Mouse (Mus musculus) kidney, adult 11 months (tissue): ENCODE results near the gene Ndufs4.

Experiments
- DNase-seq: peaks from one replicate; pipeline ENCODE4 v3.0.0; 2022

Gene Ndufs4

GRCm38 (mm10) chr13:114388211-114388965 is at the start of gene Ndufs4:
Gene Ndufs4 (minus strand): TSS chr13:114388258.
- DNase-seq: no peak

GRCm38 (mm10) chr13:114432491-114432890 is 44.4 kb upstream of the Ndufs4 start:
- DNase-seq: no peak

- no peak for DNase-seq
Observed at GRCm38 (mm10) chr13:114425230-114425629, 37.2 kb upstream of the Ndufs4 start.

- DNase-seq: no peak
Observed at GRCm38 (mm10) chr13:114420235-114420634, 32.2 kb upstream of the Ndufs4 start.

- no peak for DNase-seq
Observed at GRCm38 (mm10) chr13:114419364-114419763, 31.3 kb upstream of the Ndufs4 start.

- no peak for DNase-seq
Observed at GRCm38 (mm10) chr13:114412326-114412725, 24.3 kb upstream of the Ndufs4 start.

- DNase-seq: no peak
Observed at GRCm38 (mm10) chr13:114406866-114407265, 18.8 kb upstream of the Ndufs4 start.

GRCm38 (mm10) chr13:114406424-114406823 is 18.4 kb upstream of the Ndufs4 start:
- no peak for DNase-seq

GRCm38 (mm10) chr13:114405100-114405715 is 17.1 kb upstream of the Ndufs4 start:
- DNase-seq: no peak

- DNase-seq: no peak
Observed at GRCm38 (mm10) chr13:114398906-114399305, 10.8 kb upstream of the Ndufs4 start.

GRCm38 (mm10) chr13:114397281-114397680 is 9.2 kb upstream of the Ndufs4 start:
- DNase-seq: no peak

- no peak for DNase-seq
Observed at GRCm38 (mm10) chr13:114396863-114397262, 8.8 kb upstream of the Ndufs4 start.

GRCm38 (mm10) chr13:114394784-114395183 is 6.7 kb upstream of the Ndufs4 start:
- DNase-seq: no peak

GRCm38 (mm10) chr13:114392501-114392900 is 4.4 kb upstream of the Ndufs4 start:
- DNase-seq: no peak

GRCm38 (mm10) chr13:114387521-114388171 is 412 bp downstream of the Ndufs4 start:
- DNase-seq: peak; percentile 85

GRCm38 (mm10) chr13:114387074-114387487 is 977 bp downstream of the Ndufs4 start:
- no peak for DNase-seq

GRCm38 (mm10) chr13:114376511-114376910 is 11.5 kb downstream of the Ndufs4 start:
- no peak for DNase-seq

GRCm38 (mm10) chr13:114362086-114362485 is 26.0 kb downstream of the Ndufs4 start:
- DNase-seq: no peak

- no peak for DNase-seq
Observed at GRCm38 (mm10) chr13:114351321-114351946, 36.6 kb downstream of the Ndufs4 start.

GRCm38 (mm10) chr13:114344979-114345712 is 42.9 kb downstream of the Ndufs4 start:
- no peak for DNase-seq

GRCm38 (mm10) chr13:114344220-114344973 is 43.7 kb downstream of the Ndufs4 start:
- no peak for DNase-seq

- DNase-seq: no peak
Observed at GRCm38 (mm10) chr13:114343001-114343400, 45.1 kb downstream of the Ndufs4 start.
